Mouse (Mus musculus) spleen, adult 2 months (tissue): ENCODE measurements at regions not wholly inside any gene's neighbourhood (a gene's known extent, or its start where the extent isn't known, plus 50 kb on each side); places are given as distances from the start of the nearest gene placed in this dataset.

Experiments used
- DNase-seq, 2 experiments: peaks; one replicate each; pipeline versions ENCODE4 v3.0.0 to v3.0.0-alpha.2; 2012 to 2021; ENCODE audit warnings: low spot score in 2 of 2, low read depth in 1 of 2
- H3K27ac ChIP-seq: fragments of 200-500 bp; 2 replicates; pipeline ENCODE4 v1.5.1; 2012; ENCODE audit warnings: low read length, inconsistent platforms; ENCODE audit not compliant: insufficient read depth
- H3K27me3 ChIP-seq: fragments of 200-500 bp; 2 replicates; pipeline ENCODE4 v1.6.1; 2012; ENCODE audit warnings: mild to moderate bottlenecking, moderate library complexity, low read length, inconsistent platforms; ENCODE audit not compliant: control insufficient read depth, insufficient read depth
- H3K36me3 ChIP-seq: fragments of 200-500 bp; 2 replicates; pipeline ENCODE4 v1.6.1; 2012; ENCODE audit warnings: mild to moderate bottlenecking, low read length, inconsistent platforms; ENCODE audit not compliant: control insufficient read depth, insufficient read depth
- H3K4me1 ChIP-seq: fragments of 200-500 bp; 2 replicates; pipeline ENCODE4 v1.6.1; 2011; ENCODE audit warnings: inconsistent platforms; ENCODE audit not compliant: control insufficient read depth, insufficient read depth, insufficient read length
- H3K4me3 ChIP-seq: fragments of 200-500 bp; 2 replicates; pipeline ENCODE4 v1.5.1; 2011; ENCODE audit warnings: mild to moderate bottlenecking, inconsistent platforms; ENCODE audit not compliant: insufficient read depth, insufficient read length; ENCODE audit errors: extremely low read depth
- CTCF ChIP-seq: fragments of 200-500 bp; IDR thresholded peaks from 2 replicates; pipeline ENCODE4 v1.5.1; 2011; ENCODE audit warnings: mild to moderate bottlenecking, inconsistent platforms; ENCODE audit not compliant: insufficient read depth, insufficient read length, insufficient replicate concordance; ENCODE audit errors: extremely low read depth
- POLR2A ChIP-seq: fragments of 200-500 bp; IDR thresholded peaks from 2 replicates; pipeline ENCODE4 v1.6.1; 2011; ENCODE audit warnings: low read depth, low read length, inconsistent platforms
- WGBS: fragments of 180-500 bp; shearing (Covaris S2); methylation state at CpG from one replicate; pipeline ENCODE4 v1.1.7; 2018; 5-methylcytosine and 5-hydroxymethylcytosine counted together

DNA sequence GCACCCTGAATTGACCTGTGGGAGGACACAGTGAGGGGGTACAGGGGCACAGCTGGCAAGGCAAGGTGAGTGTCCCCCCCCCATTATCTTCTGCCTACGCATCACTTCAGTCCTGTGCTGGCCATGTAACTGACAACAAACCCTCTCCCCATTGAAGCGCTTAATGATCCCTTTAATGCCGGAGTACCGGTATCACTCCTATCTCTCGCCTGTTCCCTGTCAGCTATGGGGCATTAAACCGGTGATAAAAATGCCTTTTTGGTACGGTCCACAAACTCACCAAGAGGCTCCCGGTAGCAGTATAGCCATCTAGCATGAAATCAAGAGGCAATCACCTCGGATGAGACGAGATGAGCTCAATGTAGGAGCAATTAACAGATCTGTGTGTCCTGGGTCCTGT is 62.8 kb upstream of the Fstl4 start:
- H3K27ac ChIP-seq = no peak overlapping the region
- WGBS = 82% methylated on average over 10 of the region's 10 CpGs
- no peak for DNase-seq
- H3K36me3 ChIP-seq = no peaks in the 10 kb centered on the region
- no peaks in the 10 kb centered on the region for H3K27me3 ChIP-seq
- no peaks in the 10 kb centered on the region for H3K4me1 ChIP-seq
- H3K4me3 ChIP-seq = no peak overlapping the region
- no peak for TF ChIP-seq CTCF
- TF ChIP-seq POLR2A = no peak

DNA sequence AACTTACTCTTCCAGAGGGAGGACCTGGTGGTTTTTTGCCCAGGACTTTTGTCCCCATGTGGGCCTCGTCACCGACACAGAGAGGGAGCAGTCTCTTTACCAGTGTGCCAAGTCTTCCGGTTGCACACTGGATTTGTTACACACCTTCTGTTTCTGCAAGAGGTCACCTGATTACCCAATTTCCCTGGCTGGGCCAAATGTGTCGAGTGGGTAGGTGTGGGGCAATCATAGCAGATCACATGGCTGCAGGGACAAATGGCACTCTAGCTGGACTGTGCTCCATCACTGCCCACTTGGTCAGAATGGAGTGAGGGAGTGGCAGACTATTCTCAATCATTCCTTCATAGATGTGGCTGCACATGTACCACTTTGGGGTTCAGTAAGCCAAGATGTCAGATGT is 61.0 kb upstream of the Fstl4 start:
- H3K27me3 ChIP-seq = no peaks in the 10 kb centered on the region
- TF ChIP-seq CTCF (no peak), POLR2A (no peak)
- 84% methylated on average over 4 of the region's 4 CpGs for WGBS
- no peaks in the 10 kb centered on the region for H3K36me3 ChIP-seq
- DNase-seq = no peak
- no peak overlapping the region for H3K27ac ChIP-seq
- no peak overlapping the region for H3K4me3 ChIP-seq
- H3K4me1 ChIP-seq = no peaks in the 10 kb centered on the region
